Mouse (Mus musculus) embryo, embryonic 9.5 days (tissue): ENCODE data around the gene Xrcc6.

ENCODE experiments used
- DNase-seq: peaks from one replicate; pipeline ENCODE4 v3.0.0-alpha.2; 2017; ENCODE audit errors: extremely low spot score

The Xrcc6 gene

DNA sequence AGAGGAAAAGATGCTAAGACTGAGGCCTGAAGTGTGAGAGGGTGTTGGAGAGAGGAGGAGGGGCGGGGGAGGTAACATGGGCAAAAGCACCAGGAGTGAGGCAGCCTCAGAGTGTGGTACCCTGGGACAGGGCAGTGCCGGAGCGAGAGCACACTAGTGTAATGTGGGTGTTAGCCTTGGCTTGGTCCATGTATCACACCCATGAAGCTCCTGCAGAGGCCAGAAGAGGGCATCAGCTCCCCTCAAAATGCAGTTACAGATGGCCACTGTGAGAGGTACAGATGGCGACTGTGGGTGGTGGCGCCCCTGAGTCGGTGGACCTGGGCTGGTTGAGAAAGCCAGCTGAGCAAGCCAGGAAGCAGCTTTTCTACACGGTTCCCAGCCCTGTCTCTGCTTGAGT, 93.5 kb downstream of the Xrcc6 start:
- peak; percentile 34 for DNase-seq

DNA sequence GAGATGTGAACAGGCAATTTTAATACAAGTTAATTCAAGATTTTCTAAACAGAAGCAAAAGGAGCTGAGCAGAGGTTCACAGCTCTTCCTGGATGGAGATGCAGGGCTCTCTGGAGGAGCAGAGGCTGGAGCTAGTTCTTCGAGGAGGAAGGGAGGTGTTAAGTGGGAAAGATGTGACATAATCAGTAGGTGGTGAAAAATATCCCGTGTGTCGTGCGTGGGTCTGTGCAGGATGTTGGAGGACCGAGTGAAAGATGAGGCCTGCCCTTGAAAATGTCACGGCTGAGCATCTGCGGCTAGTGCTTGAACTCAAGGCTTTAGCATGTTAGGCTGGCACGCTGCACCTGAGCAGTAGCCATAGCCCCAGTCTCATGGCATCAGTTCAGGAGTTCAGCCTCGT, 98.0 kb downstream of the Xrcc6 start:
- DNase-seq: no peak

- no peak for DNase-seq
Measured at GRCm38 (mm10) chr15:82086131-82086530, 98.5 kb downstream of the Xrcc6 start.

DNA sequence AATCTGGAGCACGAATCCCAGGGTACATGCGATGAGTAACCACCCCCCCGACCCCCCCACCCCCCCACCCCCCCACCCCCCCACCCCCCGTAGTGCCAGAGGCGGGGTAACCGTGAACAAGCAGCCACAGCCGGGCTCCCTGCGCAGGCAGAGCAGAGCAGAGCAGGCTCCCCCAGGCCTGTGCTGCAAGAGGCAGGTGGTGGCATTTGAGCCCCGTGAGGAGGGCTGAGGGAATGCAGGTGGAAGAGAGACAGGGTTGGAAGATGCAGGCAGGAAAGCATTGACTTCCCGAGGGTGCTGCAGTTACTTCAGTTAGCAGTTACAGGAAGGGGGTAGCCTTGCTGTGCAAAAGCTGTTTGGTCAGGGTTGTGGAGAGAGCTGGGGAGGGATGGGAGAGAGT, 99.6 kb downstream of the Xrcc6 start:
- no peak for DNase-seq
